Comparison of ENCODE assay signal across 35 mouse cellular contexts in genomic region chr10:95676387-95676786, GRCm38 (mm10). TPM values are rescaled to one million over a fixed set of nuclear protein-coding genes. Genes with fewer than 3 reads are reported as not detected.
"Had no signal": no experiment of that assay in that cellular context is flagged by ENCODE, and none has a peak within 500 bp of the region (broad histone marks: within the 10 kb centered on the region; RNA-seq: fewer than 3 reads in every experiment).

No protein-coding gene starts in this region.

- H3K4me3 ChIP-seq: embryonic facial prominence, embryonic 10.5 days; embryonic facial prominence, embryonic 12.5 days; embryonic facial prominence, embryonic 13.5 days; embryonic facial prominence, embryonic 15.5 days; erythroblast, embryonic 14.5 days; forebrain, embryonic 10.5 days; forebrain, embryonic 12.5 days; forebrain, embryonic 13.5 days; forebrain, embryonic 15.5 days; heart, adult 2 months had no signal

- ATAC-seq: forebrain, embryonic 13.5 days; forebrain, embryonic 14.5 days; forebrain, embryonic 15.5 days; forebrain, embryonic 16.5 days; forebrain, postnatal 0 days had no signal

- H3K36me3 ChIP-seq: embryonic facial prominence, embryonic 10.5 days; embryonic facial prominence, embryonic 12.5 days; embryonic facial prominence, embryonic 13.5 days; embryonic facial prominence, embryonic 15.5 days; forebrain, embryonic 10.5 days; forebrain, embryonic 12.5 days; forebrain, embryonic 15.5 days had no signal

- H3K9ac ChIP-seq: embryonic facial prominence, embryonic 12.5 days; embryonic facial prominence, embryonic 13.5 days; embryonic facial prominence, embryonic 15.5 days; forebrain, embryonic 12.5 days; forebrain, embryonic 13.5 days; forebrain, embryonic 15.5 days; forebrain, postnatal 0 days had no signal

- H3K27ac ChIP-seq: embryonic facial prominence, embryonic 10.5 days; embryonic facial prominence, embryonic 12.5 days; embryonic facial prominence, embryonic 13.5 days; embryonic facial prominence, embryonic 15.5 days; forebrain, embryonic 10.5 days; forebrain, embryonic 12.5 days; forebrain, embryonic 13.5 days; forebrain, embryonic 15.5 days had no signal

- H3K27me3 ChIP-seq: embryonic facial prominence, embryonic 12.5 days; embryonic facial prominence, embryonic 13.5 days; embryonic facial prominence, embryonic 15.5 days; forebrain, embryonic 12.5 days; forebrain, embryonic 13.5 days; forebrain, embryonic 15.5 days had no signal

- H3K4me2 ChIP-seq: embryonic facial prominence, embryonic 12.5 days; embryonic facial prominence, embryonic 13.5 days; embryonic facial prominence, embryonic 15.5 days; forebrain, embryonic 12.5 days; forebrain, embryonic 13.5 days; forebrain, embryonic 15.5 days had no signal

- H3K9me3 ChIP-seq: embryonic facial prominence, embryonic 10.5 days; embryonic facial prominence, embryonic 12.5 days; embryonic facial prominence, embryonic 15.5 days; forebrain, embryonic 10.5 days; forebrain, embryonic 12.5 days; forebrain, embryonic 13.5 days; forebrain, embryonic 15.5 days had no signal

- DNase-seq: cerebellum, adult 9-10 months; cerebellum, adult 9-11 months; cerebellum, postnatal 10 days; cerebellum, postnatal 14 days; cerebellum, postnatal 25 days; cerebellum, postnatal 36 days; embryo, embryonic 11 days; forebrain, postnatal 0 days; gastrocnemius, adult 2 months; gastrocnemius, postnatal 10 days; gastrocnemius, postnatal 14 days; gastrocnemius, postnatal 25 days; gastrocnemius, postnatal 36 days; heart, adult 2 months had no signal

RNA-seq across cellular contexts. Expression of gene Anapc15-ps, which starts 3.1 kb away (rescaled TPM):
- total RNA-seq: forebrain, postnatal 0 days; gastrocnemius, adult 18-20 months; gastrocnemius, adult 2 months; gastrocnemius, adult 8-10 months; gastrocnemius, postnatal 10 days; gastrocnemius, postnatal 14 days; gastrocnemius, postnatal 25 days; gastrocnemius, postnatal 36 days; gastrocnemius, postnatal 4 days; heart, adult 2 months; heart, adult 8-10 months had no signal
- polyA plus RNA-seq: cortical plate, adult 2 months; embryonic facial prominence, embryonic 10.5 days; embryonic facial prominence, embryonic 11.5 days; embryonic facial prominence, embryonic 12.5 days; embryonic facial prominence, embryonic 13.5 days; embryonic facial prominence, embryonic 14.5 days; embryonic facial prominence, embryonic 15.5 days; erythroblast, embryonic 14.5 days; forebrain, embryonic 10.5 days; forebrain, embryonic 11.5 days; forebrain, embryonic 12.5 days; forebrain, embryonic 13.5 days; forebrain, embryonic 14.5 days; forebrain, embryonic 15.5 days; forebrain, embryonic 16.5 days; forebrain, postnatal 0 days; gonadal fat pad, adult 2 months; heart, adult 2 months; heart, embryonic 11.5 days had no signal
